Mouse (Mus musculus) forebrain, embryonic 15.5 days (tissue): ENCODE measurements around the gene Cd163. TPM values are rescaled to one million over a fixed set of nuclear protein-coding genes. Genes with fewer than 3 reads are reported as not detected.

ENCODE experiments used
- ATAC-seq: fragments of 200-750 bp; cut with Nextera tagmentation; replicated peaks from 2 replicates; pipeline ENCODE4 v1.8.0; 2017; ENCODE audit warnings: mild to moderate bottlenecking, moderate TSS enrichment, moderate library complexity
- H3K27ac ChIP-seq: fragments of 300-500 bp; sonication (generic); replicated peaks from 2 replicates; pipeline ENCODE4 v1.5.1; 2015; ENCODE audit warnings: mild to moderate bottlenecking, inconsistent platforms
- H3K27me3 ChIP-seq: fragments of 300-500 bp; sonication (generic); 2 replicates; pipeline ENCODE4 v1.6.1; 2015; ENCODE audit warnings: inconsistent platforms
- H3K36me3 ChIP-seq: fragments of 300-500 bp; sonication (generic); 2 replicates; pipeline ENCODE4 v1.6.1; 2015; ENCODE audit warnings: mild to moderate bottlenecking, inconsistent platforms
- H3K4me1 ChIP-seq: fragments of 300-500 bp; sonication (generic); 2 replicates; pipeline ENCODE4 v1.6.1; 2015; ENCODE audit warnings: inconsistent platforms
- H3K4me2 ChIP-seq: fragments of 300-500 bp; sonication (generic); replicated peaks from 2 replicates; pipeline ENCODE4 v1.6.1; 2015; ENCODE audit warnings: mild to moderate bottlenecking, inconsistent platforms
- H3K4me3 ChIP-seq: fragments of 300-500 bp; sonication (generic); 2 replicates; pipeline ENCODE4 v1.5.1; 2015; ENCODE audit warnings: mild to moderate bottlenecking, inconsistent platforms
- H3K9ac ChIP-seq: fragments of 300-500 bp; sonication (generic); replicated peaks from 2 replicates; pipeline ENCODE4 v1.6.1; 2015; ENCODE audit warnings: mild to moderate bottlenecking, inconsistent platforms
- H3K9me3 ChIP-seq: fragments of 300-500 bp; sonication (generic); 2 replicates; pipeline ENCODE4 v1.6.1; 2016; ENCODE audit warnings: inconsistent platforms
- WGBS: fragments of 180-500 bp; shearing (Covaris S2); methylation state at CpG from one replicate; pipeline ENCODE4 v1.1.7; 2015; ENCODE audit warnings: mixed read lengths; 5-methylcytosine and 5-hydroxymethylcytosine counted together
- polyA plus RNA-seq: library from polyadenylated mRNA; unstranded; fragments of >200 nt; fragmentation: Nextera tagmentation; extraction: Ambion mirVana; gene quantifications from 2 replicates; pipeline ENCODE4 v1.2.1, GENCODE M21; 2015

Gene Cd163
- polyA plus RNA-seq, 1 experiment from 2014 or later, result 0.28 TPM

- H3K36me3 ChIP-seq, result no peaks in the 10 kb centered on the region
- WGBS, result 69% methylated on average over 6 of the region's 6 CpGs
- H3K27ac ChIP-seq, result no peak overlapping the region
- ATAC-seq, result no peak
- H3K4me1 ChIP-seq, result no peaks in the 10 kb centered on the region
- no peak overlapping the region for H3K4me2 ChIP-seq
- no peak overlapping the region for H3K9ac ChIP-seq
- no peak overlapping the region for H3K4me3 ChIP-seq
- no peaks in the 10 kb centered on the region for H3K27me3 ChIP-seq
- H3K9me3 ChIP-seq, result no peaks in the 10 kb centered on the region
Measured at GRCm38 (mm10) chr6:124320371-124320770, 15.9 kb downstream of the Cd163 start.

- Histone ChIP-seq H3K9me3 (no peaks in the 10 kb centered on the region), H3K4me1 (no peaks in the 10 kb centered on the region), H3K4me2 (no peak overlapping the region), H3K27ac (no peak overlapping the region), H3K27me3 (no peaks in the 10 kb centered on the region), H3K9ac (no peak overlapping the region), H3K36me3 (no peaks in the 10 kb centered on the region), H3K4me3 (no peak overlapping the region)
- no peak for ATAC-seq
- WGBS, result 82% methylated on average over 16 of the region's 16 CpGs
Measured at GRCm38 (mm10) chr6:124321481-124322475, 17.3 kb downstream of the Cd163 start.

- no peak for ATAC-seq
- 87% methylated on average over 3 of the region's 3 CpGs for WGBS
- H3K36me3 ChIP-seq, result no peaks in the 10 kb centered on the region
- H3K4me1 ChIP-seq, result no peaks in the 10 kb centered on the region
- no peak overlapping the region for H3K4me2 ChIP-seq
- H3K9me3 ChIP-seq, result no peaks in the 10 kb centered on the region
- H3K27me3 ChIP-seq, result no peaks in the 10 kb centered on the region
- no peak overlapping the region for H3K9ac ChIP-seq
- H3K27ac ChIP-seq, result no peak overlapping the region
- H3K4me3 ChIP-seq, result no peak overlapping the region
Measured at GRCm38 (mm10) chr6:124328394-124328991, 24.0 kb downstream of the Cd163 start.

- Histone ChIP-seq H3K27me3 (no peaks in the 10 kb centered on the region), H3K9ac (no peak overlapping the region), H3K4me2 (no peak overlapping the region), H3K4me1 (no peaks in the 10 kb centered on the region), H3K36me3 (no peaks in the 10 kb centered on the region), H3K4me3 (no peak overlapping the region), H3K27ac (no peak overlapping the region), H3K9me3 (no peaks in the 10 kb centered on the region)
- ATAC-seq, result no peak
- WGBS, result 92% methylated on average over 7 of the region's 7 CpGs
Measured at GRCm38 (mm10) chr6:124329622-124330021, 25.2 kb downstream of the Cd163 start.

- no peaks in the 10 kb centered on the region for H3K9me3 ChIP-seq
- no peak for ATAC-seq
- no peak overlapping the region for H3K27ac ChIP-seq
- H3K4me1 ChIP-seq, result no peaks in the 10 kb centered on the region
- H3K4me3 ChIP-seq, result no peak overlapping the region
- H3K36me3 ChIP-seq, result no peaks in the 10 kb centered on the region
- WGBS, result 75% methylated on average over 4 of the region's 4 CpGs
- no peaks in the 10 kb centered on the region for H3K27me3 ChIP-seq
- H3K9ac ChIP-seq, result no peak overlapping the region
- no peak overlapping the region for H3K4me2 ChIP-seq
Measured at GRCm38 (mm10) chr6:124345096-124345495, 40.6 kb downstream of the Cd163 start.

GRCm38 (mm10) chr6:124346613-124347012, 42.2 kb downstream of the Cd163 start:
- no peak overlapping the region for H3K4me3 ChIP-seq
- H3K4me1 ChIP-seq, result no peaks in the 10 kb centered on the region
- no peak overlapping the region for H3K27ac ChIP-seq
- no peak overlapping the region for H3K4me2 ChIP-seq
- ATAC-seq, result no peak
- no peaks in the 10 kb centered on the region for H3K27me3 ChIP-seq
- WGBS, result 81% methylated on average over 6 of the region's 6 CpGs
- H3K36me3 ChIP-seq, result no peaks in the 10 kb centered on the region
- no peak overlapping the region for H3K9ac ChIP-seq
- no peaks in the 10 kb centered on the region for H3K9me3 ChIP-seq

- 84% methylated on average over 2 of the region's 2 CpGs for WGBS
Measured at GRCm38 (mm10) chr6:124353246-124353645, 48.8 kb downstream of the Cd163 start.

GRCm38 (mm10) chr6:124358953-124359352, 54.5 kb downstream of the Cd163 start:
- ATAC-seq, result no peak
- H3K9me3 ChIP-seq, result no peaks in the 10 kb centered on the region
- no peak overlapping the region for H3K4me2 ChIP-seq
- no peaks in the 10 kb centered on the region for H3K36me3 ChIP-seq
- no peak overlapping the region for H3K9ac ChIP-seq
- no peak overlapping the region for H3K4me3 ChIP-seq
- WGBS, result 82% methylated on average over 6 of the region's 6 CpGs
- no peaks in the 10 kb centered on the region for H3K4me1 ChIP-seq
- no peaks in the 10 kb centered on the region for H3K27me3 ChIP-seq
- no peak overlapping the region for H3K27ac ChIP-seq

More at GRCm38 (mm10) chr6:124353246-124353645, 48.8 kb downstream of the Cd163 start:
- no peak for ATAC-seq
- H3K9me3 ChIP-seq, result no peaks in the 10 kb centered on the region
- H3K27ac ChIP-seq, result no peak overlapping the region
- no peaks in the 10 kb centered on the region for H3K36me3 ChIP-seq
- H3K4me1 ChIP-seq, result no peaks in the 10 kb centered on the region
- H3K27me3 ChIP-seq, result no peaks in the 10 kb centered on the region
- no peak overlapping the region for H3K9ac ChIP-seq
- H3K4me2 ChIP-seq, result no peak overlapping the region
- no peak overlapping the region for H3K4me3 ChIP-seq

- 60% methylated on average over 6 of the region's 6 CpGs for WGBS
- no peaks in the 10 kb centered on the region for H3K9me3 ChIP-seq
- no peak overlapping the region for H3K27ac ChIP-seq
- H3K27me3 ChIP-seq, result no peaks in the 10 kb centered on the region
- no peaks in the 10 kb centered on the region for H3K36me3 ChIP-seq
- H3K9ac ChIP-seq, result no peak overlapping the region
- ATAC-seq, result no peak
- no peak overlapping the region for H3K4me2 ChIP-seq
- H3K4me1 ChIP-seq, result no peaks in the 10 kb centered on the region
- no peak overlapping the region for H3K4me3 ChIP-seq
Measured at GRCm38 (mm10) chr6:124360549-124360948, 56.1 kb downstream of the Cd163 start.

- WGBS, result 63% methylated on average over 5 of the region's 5 CpGs
- no peaks in the 10 kb centered on the region for H3K27me3 ChIP-seq
- H3K9me3 ChIP-seq, result no peaks in the 10 kb centered on the region
- H3K4me1 ChIP-seq, result no peaks in the 10 kb centered on the region
- no peaks in the 10 kb centered on the region for H3K36me3 ChIP-seq
- H3K4me2 ChIP-seq, result no peak overlapping the region
- no peak overlapping the region for H3K4me3 ChIP-seq
- no peak overlapping the region for H3K27ac ChIP-seq
- ATAC-seq, result no peak
- H3K9ac ChIP-seq, result no peak overlapping the region
Measured at GRCm38 (mm10) chr6:124364328-124364727, 59.9 kb downstream of the Cd163 start.

- no peak for ATAC-seq
- no peaks in the 10 kb centered on the region for H3K36me3 ChIP-seq
- H3K27me3 ChIP-seq, result no peaks in the 10 kb centered on the region
- H3K9ac ChIP-seq, result no peak overlapping the region
- no peaks in the 10 kb centered on the region for H3K9me3 ChIP-seq
- no peaks in the 10 kb centered on the region for H3K4me1 ChIP-seq
- H3K4me3 ChIP-seq, result no peak overlapping the region
- no peak overlapping the region for H3K27ac ChIP-seq
- whole genome bisulfite sequencing, result 87% methylated on average over 6 of the region's 6 CpGs
- H3K4me2 ChIP-seq, result no peak overlapping the region
Measured at GRCm38 (mm10) chr6:124373584-124374206, 69.2 kb downstream of the Cd163 start.

GRCm38 (mm10) chr6:124374683-124375082, 70.2 kb downstream of the Cd163 start:
- Histone ChIP-seq H3K9me3 (no peaks in the 10 kb centered on the region), H3K4me3 (no peak overlapping the region), H3K4me1 (no peaks in the 10 kb centered on the region), H3K36me3 (no peaks in the 10 kb centered on the region), H3K27me3 (no peaks in the 10 kb centered on the region), H3K4me2 (no peak overlapping the region), H3K9ac (no peak overlapping the region), H3K27ac (no peak overlapping the region)
- ATAC-seq, result no peak
- WGBS, result 78% methylated on average over 4 of the region's 4 CpGs
